Mouse (Mus musculus) stomach, embryonic 14.5 days (tissue): ENCODE data around the gene Foxi2. TPM values are rescaled to one million over a fixed set of nuclear protein-coding genes. Genes with fewer than 3 reads are reported as not detected.

Experiments used
- ATAC-seq: fragments of 200-750 bp; cut with Nextera tagmentation; 2 replicates; pipeline ENCODE4 v1.8.0; 2017; ENCODE audit warnings: low read depth, moderate TSS enrichment; ENCODE audit not compliant: insufficient number of reproducible peaks, insufficient read depth, low FRiP score
- H3K27ac ChIP-seq: fragments of 300-500 bp; sonication (generic); 2 replicates; pipeline ENCODE4 v1.5.1; 2014; ENCODE audit warnings: mild to moderate bottlenecking, low read length, moderate library complexity, mixed read lengths
- H3K27me3 ChIP-seq: fragments of 300-500 bp; sonication (generic); 2 replicates; pipeline ENCODE4 v1.6.1; 2014; ENCODE audit warnings: low read length, control low read depth, mixed read lengths; ENCODE audit not compliant: control insufficient read depth, insufficient read depth
- H3K36me3 ChIP-seq: fragments of 300-500 bp; sonication (generic); 2 replicates; pipeline ENCODE4 v1.6.1; 2014; ENCODE audit warnings: mild to moderate bottlenecking, control low read depth, low read length, moderate library complexity, mixed read lengths; ENCODE audit not compliant: control insufficient read depth, insufficient read depth
- H3K4me1 ChIP-seq: fragments of 300-500 bp; sonication (generic); 2 replicates; pipeline ENCODE4 v1.6.1; 2014; ENCODE audit warnings: low read length, control low read depth, mixed read lengths; ENCODE audit not compliant: control insufficient read depth, insufficient read depth
- H3K4me2 ChIP-seq: fragments of 300-500 bp; sonication (generic); replicated peaks from 2 replicates; pipeline ENCODE4 v1.6.1; 2014; ENCODE audit warnings: low read depth, low read length, control low read depth
- H3K4me3 ChIP-seq: fragments of 300-500 bp; sonication (generic); 2 replicates; pipeline ENCODE4 v1.5.1; 2014; ENCODE audit warnings: low read depth, low read length, control low read depth
- H3K9ac ChIP-seq: fragments of 300-500 bp; sonication (generic); replicated peaks from 2 replicates; pipeline ENCODE4 v1.6.1; 2014; ENCODE audit warnings: low read depth, mild to moderate bottlenecking, control low read depth, low read length, moderate library complexity, mixed read lengths
- H3K9me3 ChIP-seq: fragments of 300-500 bp; sonication (generic); 2 replicates; pipeline ENCODE4 v1.6.1; 2016; ENCODE audit warnings: low read depth, low read length, control low read depth; ENCODE audit not compliant: control insufficient read depth
- WGBS: fragments of 180-500 bp; shearing (Covaris S2); extraction: QIAGEN DNeasy Blood & Tissue Kit; methylation state at CpG from one replicate; pipeline ENCODE4 v1.1.7; 2014; 5-methylcytosine and 5-hydroxymethylcytosine counted together
- polyA plus RNA-seq: library from polyadenylated mRNA; unstranded; fragments of >200 nt; fragmentation: Nextera tagmentation; extraction: Ambion mirVana; gene quantifications from 2 replicates; pipeline ENCODE4 v1.2.1, GENCODE M21; 2014

Gene Foxi2
- polyA plus RNA-seq, 1 experiment from 2014 or later = not detected

- Histone ChIP-seq H3K9me3 (no peaks in the 10 kb centered on the region), H3K4me3 (no peak overlapping the region)
These were observed 14.9 kb upstream of the Foxi2 start for GRCm38 (mm10) chr7:135395242-135395641.

GRCm38 (mm10) chr7:135397096-135397495 lies 13.0 kb upstream of the Foxi2 start:
- no peak overlapping the region for H3K4me2 ChIP-seq
- 27% methylated on average over 6 of the region's 6 CpGs for WGBS
- H3K27ac ChIP-seq = no peak overlapping the region
- no peaks in the 10 kb centered on the region for H3K27me3 ChIP-seq
- no peak for ATAC-seq
- H3K9me3 ChIP-seq = no peaks in the 10 kb centered on the region
- no peak overlapping the region for H3K4me3 ChIP-seq
- no peak overlapping the region for H3K9ac ChIP-seq
- H3K36me3 ChIP-seq = no peaks in the 10 kb centered on the region
- H3K4me1 ChIP-seq = 0 out of 2 replicates have a peak, but pooled peaks cover 5% of the 10 kb centered on the region

More at GRCm38 (mm10) chr7:135395242-135395641, 14.9 kb upstream of the Foxi2 start:
- 0 out of 2 replicates have a peak, but pooled peaks cover 5% of the 10 kb centered on the region for H3K4me1 ChIP-seq
- H3K27ac ChIP-seq = no peak overlapping the region
- no peaks in the 10 kb centered on the region for H3K36me3 ChIP-seq
- no peaks in the 10 kb centered on the region for H3K27me3 ChIP-seq
- H3K4me2 ChIP-seq = no peak overlapping the region
- no peak overlapping the region for H3K9ac ChIP-seq
- ATAC-seq = no peak

GRCm38 (mm10) chr7:135397874-135398273 lies 12.2 kb upstream of the Foxi2 start:
- no peak overlapping the region for H3K27ac ChIP-seq
- no peaks in the 10 kb centered on the region for H3K27me3 ChIP-seq
- H3K9ac ChIP-seq = no peak overlapping the region
- WGBS = 23% methylated on average over 5 of the region's 5 CpGs
- H3K4me2 ChIP-seq = no peak overlapping the region
- no peak overlapping the region for H3K4me3 ChIP-seq
- H3K9me3 ChIP-seq = no peaks in the 10 kb centered on the region
- H3K4me1 ChIP-seq = 0 out of 2 replicates have a peak, but pooled peaks cover 5% of the 10 kb centered on the region
- ATAC-seq = no peak
- H3K36me3 ChIP-seq = no peaks in the 10 kb centered on the region

- no peak overlapping the region for H3K4me3 ChIP-seq
- H3K27me3 ChIP-seq = no peaks in the 10 kb centered on the region
- H3K27ac ChIP-seq = no peak overlapping the region
- 14% methylated on average over 5 of the region's 5 CpGs for WGBS
- no peak overlapping the region for H3K9ac ChIP-seq
- no peak overlapping the region for H3K4me2 ChIP-seq
- H3K36me3 ChIP-seq = no peaks in the 10 kb centered on the region
- 0 out of 2 replicates have a peak, but pooled peaks have one; percentile 46 for ATAC-seq
- H3K4me1 ChIP-seq = no peaks in the 10 kb centered on the region
- no peaks in the 10 kb centered on the region for H3K9me3 ChIP-seq
These were observed 6.7 kb upstream of the Foxi2 start for GRCm38 (mm10) chr7:135403416-135403815.

GRCm38 (mm10) chr7:135406761-135407160 lies 3.3 kb upstream of the Foxi2 start:
- Histone ChIP-seq H3K4me2 (no peak overlapping the region), H3K36me3 (no peaks in the 10 kb centered on the region), H3K9me3 (no peaks in the 10 kb centered on the region), H3K9ac (no peak overlapping the region), H3K27ac (no peak overlapping the region), H3K4me1 (no peaks in the 10 kb centered on the region), H3K27me3 (peaks cover 25% of the 10 kb centered on the region), H3K4me3 (no peak overlapping the region)
- 69% methylated on average over 3 of the region's 3 CpGs for WGBS
- ATAC-seq = no peak

GRCm38 (mm10) chr7:135408501-135408900 lies 1.6 kb upstream of the Foxi2 start:
- H3K9me3 ChIP-seq = no peaks in the 10 kb centered on the region
- H3K4me3 ChIP-seq = no peak overlapping the region
- no peak overlapping the region for H3K27ac ChIP-seq
- WGBS = 73% methylated on average over 3 of the region's 3 CpGs
- H3K4me2 ChIP-seq = no peak overlapping the region
- no peaks in the 10 kb centered on the region for H3K36me3 ChIP-seq
- ATAC-seq = no peak
- H3K27me3 ChIP-seq = peaks cover 33% of the 10 kb centered on the region
- H3K4me1 ChIP-seq = no peaks in the 10 kb centered on the region
- H3K9ac ChIP-seq = no peak overlapping the region

- WGBS = 67% methylated on average over 6 of the region's 6 CpGs
- Histone ChIP-seq H3K9me3 (no peaks in the 10 kb centered on the region), H3K4me2 (no peak overlapping the region), H3K36me3 (no peaks in the 10 kb centered on the region), H3K9ac (no peak overlapping the region), H3K27ac (no peak overlapping the region), H3K27me3 (peaks cover 33% of the 10 kb centered on the region), H3K4me1 (no peaks in the 10 kb centered on the region), H3K4me3 (no peak overlapping the region)
- no peak for ATAC-seq
These were observed 2.2 kb downstream of the Foxi2 start for GRCm38 (mm10) chr7:135412357-135412756.

- Histone ChIP-seq H3K9me3 (no peaks in the 10 kb centered on the region), H3K9ac (no peak overlapping the region), H3K4me2 (no peak overlapping the region), H3K36me3 (no peaks in the 10 kb centered on the region), H3K27me3 (no peaks in the 10 kb centered on the region), H3K4me1 (no peaks in the 10 kb centered on the region), H3K27ac (no peak overlapping the region), H3K4me3 (no peak overlapping the region)
- 91% methylated on average over 6 of the region's 6 CpGs for WGBS
- ATAC-seq = no peak
These were observed 18.7 kb downstream of the Foxi2 start for GRCm38 (mm10) chr7:135428840-135429239.

GRCm38 (mm10) chr7:135430903-135431302 lies 20.8 kb downstream of the Foxi2 start:
- Histone ChIP-seq H3K27me3 (no peaks in the 10 kb centered on the region), H3K9me3 (no peaks in the 10 kb centered on the region), H3K9ac (no peak overlapping the region), H3K4me3 (no peak overlapping the region), H3K4me2 (no peak overlapping the region), H3K4me1 (no peaks in the 10 kb centered on the region), H3K36me3 (no peaks in the 10 kb centered on the region), H3K27ac (no peak overlapping the region)
- ATAC-seq = no peak
- 66% methylated on average over 2 of the region's 2 CpGs for WGBS
